Mouse (Mus musculus): ENCODE results near the gene Cox15. TPM values are rescaled to one million over a fixed set of nuclear protein-coding genes. Genes with fewer than 3 reads are reported as not detected.

Cox15 gene
- total and polyA plus RNA-seq, 3 experiments: 22.5 to 27.0 (median 25.0) TPM

GRCm38 (mm10) chr19:43760504-43760903, 7.7 kb upstream of the Cox15 start:
- Histone ChIP-seq H3K4me3 (no peak overlapping the region), H3K9ac (ENCODE audit: low read depth, low read length) (no peak overlapping the region), H3K79me2 (replicated peaks; ENCODE audit: control insufficient read depth, insufficient read depth, low read length) (no peaks in the 10 kb centered on the region), H3K27me3 (ENCODE audit: control insufficient read depth, insufficient read depth, low read length) (no peaks in the 10 kb centered on the region), H3K27ac (no peak overlapping the region), H3K4me1 (ENCODE audit: control insufficient read depth, insufficient read depth, low read length) (no peaks in the 10 kb centered on the region), H3K36me3 (ENCODE audit: control insufficient read depth, insufficient read depth, low read length) (no peaks in the 10 kb centered on the region)
- intact Hi-C loops (cut with DNase I): loop anchor here (5.0 kb wide), 1 partner anchor 128 kb away; no protein-coding TSS in a partner anchor
- peak; percentile 52 to 77 for DNase-seq
- WGBS: 10% methylated on average over 6 of the region's 6 CpGs
- no peak for TF ChIP-seq POLR2A (IDR thresholded peaks at IDR 0.05; ENCODE audit: insufficient read depth, low read depth, low read length)
- TF ChIP-seq CTCF (IDR thresholded peaks at IDR 0.05): peak; percentile 81

- TF ChIP-seq EP300 (IDR thresholded peaks at IDR 0.05; ENCODE audit: insufficient read depth, low read depth, low read length): no peak
- Histone ChIP-seq H3K27me3 (ENCODE audit: control insufficient read depth, insufficient read depth, low read length) (no peaks in the 10 kb centered on the region), H3K27ac (no peak overlapping the region), H3K4me1 (ENCODE audit: control insufficient read depth, insufficient read depth, low read length) (no peaks in the 10 kb centered on the region; the same call in 1 of the 2 replicates), H3K4me3 (no peak overlapping the region), H3K9ac (ENCODE audit: low read depth, low read length) (no peak overlapping the region), H3K79me2 (replicated peaks; ENCODE audit: control insufficient read depth, insufficient read depth, low read length) (no peaks in the 10 kb centered on the region), H3K36me3 (ENCODE audit: control insufficient read depth, insufficient read depth, low read length) (peaks cover 5% of the 10 kb centered on the region; the same call in 1 of the 2 replicates)
- no peak for DNase-seq
- WGBS: 49% methylated on average over 2 of the region's 2 CpGs
- intact Hi-C loops (cut with DNase I): loop anchor here (5.0 to 10.0 kb wide), 4 partner anchors 83 to 320 kb away; partner anchors contain the start of gene Slc25a28
These were observed 2.1 kb upstream of the Cox15 start for GRCm38 (mm10) chr19:43754872-43755271.

- H3K4me3 ChIP-seq: no peak overlapping the region
- no peak for DNase-seq
- intact Hi-C loops (cut with DNase I): loop anchor here (5.0 to 10.0 kb wide), 4 partner anchors 82 to 321 kb away; partner anchors contain the start of gene Slc25a28
- no peak overlapping the region for H3K9ac ChIP-seq (ENCODE audit: low read depth, low read length)
- peaks cover 5% of the 10 kb centered on the region; the same call in 1 of the 2 replicates for H3K36me3 ChIP-seq (ENCODE audit: control insufficient read depth, insufficient read depth, low read length)
- no peaks in the 10 kb centered on the region for H3K79me2 ChIP-seq (replicated peaks; ENCODE audit: control insufficient read depth, insufficient read depth, low read length)
- TF ChIP-seq EP300 (IDR thresholded peaks at IDR 0.05; ENCODE audit: insufficient read depth, low read depth, low read length) (no peak), POLR2A (IDR thresholded peaks at IDR 0.05; ENCODE audit: insufficient read depth, low read depth, low read length) (no peak), CTCF (IDR thresholded peaks at IDR 0.05) (no peak)
- H3K27me3 ChIP-seq (ENCODE audit: control insufficient read depth, insufficient read depth, low read length): no peaks in the 10 kb centered on the region
- WGBS: 82% methylated on average over 2 of the region's 2 CpGs
- no peak overlapping the region for H3K27ac ChIP-seq
- H3K4me1 ChIP-seq (ENCODE audit: control insufficient read depth, insufficient read depth, low read length): no peaks in the 10 kb centered on the region; the same call in 1 of the 2 replicates
These were observed 1.4 kb upstream of the Cox15 start for GRCm38 (mm10) chr19:43754237-43754636.

- no peak; the same call in 1 of the 2 replicates for TF ChIP-seq POLR2A (IDR thresholded peaks at IDR 0.05; ENCODE audit: insufficient read depth, low read depth, low read length)
- peak; percentile 86 for TF ChIP-seq CTCF (IDR thresholded peaks at IDR 0.05)
- peak; percentile 85 for TF ChIP-seq EP300 (IDR thresholded peaks at IDR 0.05; ENCODE audit: insufficient read depth, low read depth, low read length)
- 2% methylated on average over 23 of the region's 24 CpGs for WGBS
- intact Hi-C loops (cut with DNase I): loop anchor here (2.0 to 10.0 kb wide), 5 partner anchors 65 to 321 kb away; partner anchors contain the start of genes Entpd7 and Slc25a28
These were observed 531 bp upstream of the Cox15 start for GRCm38 (mm10) chr19:43753226-43753835.

GRCm38 (mm10) chr19:43750008-43750407, 2.8 kb downstream of the Cox15 start:
- Histone ChIP-seq H3K36me3 (ENCODE audit: control insufficient read depth, insufficient read depth, low read length) (peaks cover 8% of the 10 kb centered on the region; the same call in 1 of the 2 replicates), H3K79me2 (replicated peaks; ENCODE audit: control insufficient read depth, insufficient read depth, low read length) (no peaks in the 10 kb centered on the region), H3K4me3 (no peak overlapping the region), H3K9ac (ENCODE audit: low read depth, low read length) (no peak overlapping the region), H3K4me1 (ENCODE audit: control insufficient read depth, insufficient read depth, low read length) (no peaks in the 10 kb centered on the region; the same call in 1 of the 2 replicates), H3K27ac (no peak overlapping the region), H3K27me3 (ENCODE audit: control insufficient read depth, insufficient read depth, low read length) (no peaks in the 10 kb centered on the region)
- TF ChIP-seq EP300 (IDR thresholded peaks at IDR 0.05; ENCODE audit: insufficient read depth, low read depth, low read length): no peak
- no peak for TF ChIP-seq CTCF (IDR thresholded peaks at IDR 0.05)
- no peak for TF ChIP-seq POLR2A (IDR thresholded peaks at IDR 0.05; ENCODE audit: insufficient read depth, low read depth, low read length)
- WGBS: 100% methylated on average over 2 of the region's 2 CpGs
- intact Hi-C loops (cut with DNase I): loop anchor here (5.0 to 10.0 kb wide), 4 partner anchors 78 to 325 kb away; partner anchors contain the start of gene Slc25a28
- DNase-seq: no peak

More at GRCm38 (mm10) chr19:43753226-43753835, 531 bp upstream of the Cox15 start:
- Histone ChIP-seq H3K27me3 (ENCODE audit: control insufficient read depth, insufficient read depth, low read length) (no peaks in the 10 kb centered on the region), H3K4me3 (peak overlapping the region; percentile 78), H3K9ac (ENCODE audit: low read depth, low read length) (peak overlapping the region; percentile 95), H3K36me3 (ENCODE audit: control insufficient read depth, insufficient read depth, low read length) (peaks cover 5% of the 10 kb centered on the region; the same call in 1 of the 2 replicates), H3K27ac (peak overlapping the region; percentile 98), H3K4me1 (ENCODE audit: control insufficient read depth, insufficient read depth, low read length) (no peaks in the 10 kb centered on the region; the same call in 1 of the 2 replicates), H3K79me2 (replicated peaks; ENCODE audit: control insufficient read depth, insufficient read depth, low read length) (no peaks in the 10 kb centered on the region)
- DNase-seq: peak; percentile 92

- Histone ChIP-seq H3K79me2 (replicated peaks; ENCODE audit: control insufficient read depth, insufficient read depth, low read length) (no peaks in the 10 kb centered on the region), H3K27ac (no peak overlapping the region), H3K27me3 (ENCODE audit: control insufficient read depth, insufficient read depth, low read length) (no peaks in the 10 kb centered on the region), H3K4me1 (ENCODE audit: control insufficient read depth, insufficient read depth, low read length) (no peaks in the 10 kb centered on the region; the same call in 1 of the 2 replicates), H3K36me3 (ENCODE audit: control insufficient read depth, insufficient read depth, low read length) (peaks cover 5% of the 10 kb centered on the region; the same call in 1 of the 2 replicates), H3K9ac (ENCODE audit: low read depth, low read length) (no peak overlapping the region), H3K4me3 (no peak overlapping the region)
- WGBS: 48% methylated on average over 4 of the region's 4 CpGs
- intact Hi-C loops (cut with DNase I): no loop called here
- no peak for DNase-seq
- TF ChIP-seq CTCF (IDR thresholded peaks at IDR 0.05) (no peak), EP300 (IDR thresholded peaks at IDR 0.05; ENCODE audit: insufficient read depth, low read depth, low read length) (no peak), POLR2A (IDR thresholded peaks at IDR 0.05; ENCODE audit: insufficient read depth, low read depth, low read length) (no peak)
These were observed 4.9 kb downstream of the Cox15 start for GRCm38 (mm10) chr19:43747877-43748276.
